Mouse (Mus musculus): Measurements from ENCODE around the gene Gpr4. TPM values are rescaled to one million over a fixed set of nuclear protein-coding genes. Genes with fewer than 3 reads are reported as not detected.
A peak's percentile ranks its signal among the peaks of the same experiment; 100 is the strongest.

Gpr4 gene
- polyA plus RNA-seq, 1 experiment from 2014 or later: 1.2 TPM

MicroRNAs encoded within 50 kb of the gene (microRNA counts, 519-probe panel; counts per million panel counts)
- not detected for microRNA mmu-miR-330

Small RNAs within 50 kb of the gene (microRNA-seq; reads per million reads assigned to microRNA genes)
- 266 reads per million, percentile 68 among the genes with 10 or more reads in this experiment for gene Mir330

Other genes starting within 250 kb of the Gpr4 start
- gene Nanos2, start 225.1 kb upstream of the Gpr4 start, polyA plus RNA-seq (2014; fragmentation: Nextera tagmentation; extraction: Ambion mirVana): not detected in 2 replicates
- gene Mypop, start 221.3 kb upstream of the Gpr4 start, polyA plus RNA-seq (2014; fragmentation: Nextera tagmentation; extraction: Ambion mirVana): 2.8 and 3.2 TPM in 2 replicates
- gene Irf2bp1, start 208.5 kb upstream of the Gpr4 start, polyA plus RNA-seq (2014; fragmentation: Nextera tagmentation; extraction: Ambion mirVana): 29.5 and 29.6 TPM in 2 replicates
- 21.6 and 21.9 TPM in 2 replicates for gene Foxa3, start 189.0 kb upstream of the Gpr4 start, polyA plus RNA-seq (2014; fragmentation: Nextera tagmentation; extraction: Ambion mirVana)
- gene Sympk, start 188.2 kb upstream of the Gpr4 start, polyA plus RNA-seq (2014; fragmentation: Nextera tagmentation; extraction: Ambion mirVana): 23.9 and 26.1 TPM in 2 replicates
- gene Rsph6a, start 157.8 kb upstream of the Gpr4 start, polyA plus RNA-seq (2014; fragmentation: Nextera tagmentation; extraction: Ambion mirVana): not detected in 2 replicates
- 15.8 and 16.0 TPM in 2 replicates for gene Dmwd, start 136.3 kb upstream of the Gpr4 start, polyA plus RNA-seq (2014; fragmentation: Nextera tagmentation; extraction: Ambion mirVana)
- 57.4 and 60.0 TPM in 2 replicates for gene Dmpk, start 128.7 kb upstream of the Gpr4 start, polyA plus RNA-seq (2014; fragmentation: Nextera tagmentation; extraction: Ambion mirVana)
- gene Six5, start 117.9 kb upstream of the Gpr4 start, polyA plus RNA-seq (2014; fragmentation: Nextera tagmentation; extraction: Ambion mirVana): 15.7 and 15.8 TPM in 2 replicates
- 3.7 and 4.7 TPM in 2 replicates for gene Gm4969, start 94.2 kb upstream of the Gpr4 start, polyA plus RNA-seq (2014; fragmentation: Nextera tagmentation; extraction: Ambion mirVana)
- 8.1 and 8.8 TPM in 2 replicates for gene Fbxo46, start 92.7 kb upstream of the Gpr4 start, polyA plus RNA-seq (2014; fragmentation: Nextera tagmentation; extraction: Ambion mirVana)
- gene Qpctl, start 63.2 kb upstream of the Gpr4 start, polyA plus RNA-seq (2014; fragmentation: Nextera tagmentation; extraction: Ambion mirVana): 10.1 and 11.0 TPM in 2 replicates
- 166 and 167 TPM in 2 replicates for gene Snrpd2, start 62.8 kb upstream of the Gpr4 start, polyA plus RNA-seq (2014; fragmentation: Nextera tagmentation; extraction: Ambion mirVana)
- gene Gipr, start 46.4 kb upstream of the Gpr4 start, polyA plus RNA-seq (2014; fragmentation: Nextera tagmentation; extraction: Ambion mirVana): 2.2 and 2.7 TPM in 2 replicates
- gene Eml2, start 36.1 kb upstream of the Gpr4 start, polyA plus RNA-seq (2014; fragmentation: Nextera tagmentation; extraction: Ambion mirVana): 1.9 and 2.9 TPM in 2 replicates
- 37.4 and 43.9 TPM in 2 replicates for gene Opa3, start 15.8 kb downstream of the Gpr4 start, polyA plus RNA-seq (2014; fragmentation: Nextera tagmentation; extraction: Ambion mirVana)
- 78.5 and 79.2 TPM in 2 replicates for gene Vasp, start 59.3 kb downstream of the Gpr4 start, polyA plus RNA-seq (2014; fragmentation: Nextera tagmentation; extraction: Ambion mirVana)
- gene Ppm1n, start 67.5 kb downstream of the Gpr4 start, polyA plus RNA-seq (2014; fragmentation: Nextera tagmentation; extraction: Ambion mirVana): 0.14 and 0.31 TPM in 2 replicates
- 12.2 and 14.3 TPM in 2 replicates for gene Rtn2, start 70.1 kb downstream of the Gpr4 start, polyA plus RNA-seq (2014; fragmentation: Nextera tagmentation; extraction: Ambion mirVana)
- 0.08 and 0.49 TPM in 2 replicates for gene Fosb, start 97.5 kb downstream of the Gpr4 start, polyA plus RNA-seq (2014; fragmentation: Nextera tagmentation; extraction: Ambion mirVana)
- 71.8 and 82.9 TPM in 2 replicates for gene Ercc1, start 132.2 kb downstream of the Gpr4 start, polyA plus RNA-seq (2014; fragmentation: Nextera tagmentation; extraction: Ambion mirVana)
- 23.9 and 25.8 TPM in 2 replicates for gene Cd3eap, start 146.9 kb downstream of the Gpr4 start, polyA plus RNA-seq (2014; fragmentation: Nextera tagmentation; extraction: Ambion mirVana)
- gene Ppp1r13l, start 147.2 kb downstream of the Gpr4 start, polyA plus RNA-seq (2014; fragmentation: Nextera tagmentation; extraction: Ambion mirVana): 4.4 and 4.9 TPM in 2 replicates
- 11.3 and 13.3 TPM in 2 replicates for gene Ercc2, start 169.5 kb downstream of the Gpr4 start, polyA plus RNA-seq (2014; fragmentation: Nextera tagmentation; extraction: Ambion mirVana)
- gene Klc3, start 191.6 kb downstream of the Gpr4 start, polyA plus RNA-seq (2014; fragmentation: Nextera tagmentation; extraction: Ambion mirVana): 2.4 and 3.4 TPM in 2 replicates
- 0.60 and 1.1 TPM in 2 replicates for gene Ckm, start 192.2 kb downstream of the Gpr4 start, polyA plus RNA-seq (2014; fragmentation: Nextera tagmentation; extraction: Ambion mirVana)
- 7.5 and 8.5 TPM in 2 replicates for gene Mark4, start 246.3 kb downstream of the Gpr4 start, polyA plus RNA-seq (2014; fragmentation: Nextera tagmentation; extraction: Ambion mirVana)